Mouse (Mus musculus): ENCODE data around the gene Opcml. TPM values are rescaled to one million over a fixed set of nuclear protein-coding genes. Genes with fewer than 3 reads are reported as not detected.

The Opcml gene
- polyA plus RNA-seq, 1 experiment from 2014 or later, result 36.5 TPM

DNA sequence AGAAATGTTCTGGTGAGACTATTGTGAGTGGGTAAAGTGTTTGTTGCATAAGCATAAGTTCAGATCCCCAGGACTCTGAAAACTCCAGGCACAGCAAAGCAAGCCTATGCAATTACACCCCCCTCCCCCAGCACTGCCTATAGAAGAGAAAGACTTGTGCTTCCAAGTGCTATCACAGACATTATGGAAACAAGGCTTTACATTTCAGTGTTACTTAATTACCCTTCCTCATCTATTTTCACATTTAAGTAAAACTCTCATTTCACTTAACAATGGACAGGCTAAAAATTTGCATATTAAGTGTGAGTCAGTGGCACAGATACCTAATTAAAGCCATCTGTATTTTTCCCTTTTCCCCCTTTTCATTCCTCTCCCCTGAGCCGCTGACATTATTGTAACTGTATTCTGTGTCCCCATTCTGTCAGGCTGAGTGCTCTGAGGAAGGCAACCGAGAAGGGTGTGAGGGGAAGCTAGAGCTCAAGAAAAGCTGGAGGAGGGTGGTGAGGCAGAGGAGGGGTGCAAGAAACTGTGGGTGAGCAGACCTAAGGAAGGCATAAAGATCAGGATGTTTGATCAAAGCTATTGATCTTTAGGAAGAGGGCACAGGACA, 1055.5 kb downstream of the Opcml start:
- no peak for ATAC-seq (ENCODE audit: low FRiP score, low TSS enrichment)
- no peak overlapping the region for H3K27ac ChIP-seq (replicated peaks; ENCODE audit: low read depth, low read length)
- WGBS, result 53% methylated on average over 2 of the region's 2 CpGs

DNA sequence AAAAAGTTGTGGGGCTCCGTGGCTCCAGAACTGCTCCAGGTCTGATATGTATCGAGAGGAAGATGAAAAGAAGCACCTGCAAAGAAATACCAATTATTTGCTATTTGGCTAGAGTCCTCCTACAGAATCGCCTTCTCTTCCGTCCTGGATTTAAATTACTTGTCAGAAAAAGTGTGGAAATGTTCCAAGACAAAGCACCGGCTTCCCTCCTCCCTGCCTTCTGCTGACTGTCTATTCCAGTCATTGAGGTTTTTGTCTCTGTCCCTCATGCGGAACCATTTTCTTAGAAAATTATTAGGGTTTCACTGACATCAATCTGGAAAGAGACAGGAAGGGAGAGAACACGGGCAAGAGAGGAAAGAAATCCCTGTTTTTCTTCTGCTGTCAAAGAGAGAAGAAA, 1065.3 kb downstream of the Opcml start:
- ATAC-seq (ENCODE audit: low FRiP score, low TSS enrichment), result no peak
- no peaks in the 10 kb centered on the region for H3K27me3 ChIP-seq (ENCODE audit: control insufficient read depth, insufficient read depth, low read length)
- no peaks in the 10 kb centered on the region for H3K9me3 ChIP-seq (ENCODE audit: control insufficient read depth, low read length)
- H3K27ac ChIP-seq (replicated peaks; ENCODE audit: low read depth, low read length), result no peak overlapping the region
- no peaks in the 10 kb centered on the region for H3K36me3 ChIP-seq (ENCODE audit: control insufficient read depth, insufficient read depth, low read length)
- H3K4me2 ChIP-seq (ENCODE audit: low read length), result no peak overlapping the region
- H3K4me3 ChIP-seq (replicated peaks; ENCODE audit: low read depth, low read length), result no peak overlapping the region
- no peak overlapping the region for H3K9ac ChIP-seq (replicated peaks; ENCODE audit: low read length)
- no peak for DNase-seq
- no peaks in the 10 kb centered on the region for H3K4me1 ChIP-seq (ENCODE audit: control insufficient read depth, insufficient read depth, low read length)
- WGBS, result 72% methylated on average over 7 of the region's 7 CpGs

More for the DNA sequence above, 1055.5 kb downstream of the Opcml start:
- Histone ChIP-seq H3K4me1 (ENCODE audit: control insufficient read depth, insufficient read depth, low read length) (0 out of 2 replicates have a peak, but pooled peaks cover 2% of the 10 kb centered on the region), H3K9ac (replicated peaks; ENCODE audit: low read length) (no peak overlapping the region), H3K4me3 (replicated peaks; ENCODE audit: low read depth, low read length) (no peak overlapping the region), H3K36me3 (ENCODE audit: control insufficient read depth, insufficient read depth, low read length) (no peaks in the 10 kb centered on the region), H3K9me3 (ENCODE audit: control insufficient read depth, low read length) (no peaks in the 10 kb centered on the region), H3K4me2 (ENCODE audit: low read length) (no peak overlapping the region), H3K27me3 (ENCODE audit: control insufficient read depth, insufficient read depth, low read length) (no peaks in the 10 kb centered on the region)
- no peak for DNase-seq

DNA sequence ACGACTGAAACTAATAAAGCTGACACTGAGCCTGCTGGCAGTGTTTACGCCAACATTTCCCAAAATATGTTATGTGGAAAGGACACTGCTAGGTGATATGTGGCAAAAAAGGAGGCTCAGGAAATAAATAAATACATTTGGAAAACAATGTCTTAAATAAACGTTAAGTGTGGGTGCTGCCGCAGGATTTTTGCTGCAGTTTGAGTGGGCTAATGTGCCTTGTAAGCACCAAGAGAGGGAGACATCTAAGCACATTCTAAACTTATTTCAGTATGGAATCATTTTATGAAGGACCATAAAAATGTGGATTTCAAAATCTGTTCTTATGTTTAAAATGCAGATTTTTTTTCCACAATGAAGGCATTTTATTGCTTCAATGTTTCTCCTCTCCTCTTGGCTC, 1071.4 kb downstream of the Opcml start:
- 91% methylated on average over 4 of the region's 4 CpGs for WGBS
- H3K27ac ChIP-seq (replicated peaks; ENCODE audit: low read depth, low read length), result no peak overlapping the region
- H3K4me3 ChIP-seq (replicated peaks; ENCODE audit: low read depth, low read length), result no peak overlapping the region
- ATAC-seq (ENCODE audit: low FRiP score, low TSS enrichment) (no peak), DNase-seq (no peak)
- no peak overlapping the region for H3K4me2 ChIP-seq (ENCODE audit: low read length)
- no peaks in the 10 kb centered on the region for H3K27me3 ChIP-seq (ENCODE audit: control insufficient read depth, insufficient read depth, low read length)
- H3K9me3 ChIP-seq (ENCODE audit: control insufficient read depth, low read length), result no peaks in the 10 kb centered on the region
- H3K36me3 ChIP-seq (ENCODE audit: control insufficient read depth, insufficient read depth, low read length), result no peaks in the 10 kb centered on the region
- H3K4me1 ChIP-seq (ENCODE audit: control insufficient read depth, insufficient read depth, low read length), result no peaks in the 10 kb centered on the region
- H3K9ac ChIP-seq (replicated peaks; ENCODE audit: low read length), result no peak overlapping the region

DNA sequence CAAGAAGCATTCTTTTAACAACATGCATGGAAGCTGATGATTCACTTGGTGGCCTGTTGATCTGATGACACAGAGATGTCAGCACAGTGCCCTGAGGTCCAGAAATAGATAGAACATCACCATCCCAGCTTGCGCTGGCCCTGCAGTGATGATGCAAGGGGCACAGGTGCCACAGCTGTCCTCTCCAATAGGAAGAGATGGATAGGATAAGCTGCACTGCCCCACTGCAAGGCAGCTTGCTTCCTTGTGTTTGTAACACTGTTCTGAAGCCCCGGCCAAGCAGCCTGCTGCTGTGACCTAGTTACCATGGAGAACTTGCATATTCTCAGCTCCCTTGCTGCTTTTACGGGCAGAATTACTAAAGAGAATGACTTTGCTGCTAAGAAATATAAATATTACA, 1076.7 kb downstream of the Opcml start:
- Histone ChIP-seq H3K4me1 (ENCODE audit: control insufficient read depth, insufficient read depth, low read length) (no peaks in the 10 kb centered on the region), H3K9ac (replicated peaks; ENCODE audit: low read length) (no peak overlapping the region), H3K4me3 (replicated peaks; ENCODE audit: low read depth, low read length) (no peak overlapping the region), H3K9me3 (ENCODE audit: control insufficient read depth, low read length) (no peaks in the 10 kb centered on the region), H3K27ac (replicated peaks; ENCODE audit: low read depth, low read length) (no peak overlapping the region), H3K4me2 (ENCODE audit: low read length) (no peak overlapping the region), H3K27me3 (ENCODE audit: control insufficient read depth, insufficient read depth, low read length) (no peaks in the 10 kb centered on the region), H3K36me3 (ENCODE audit: control insufficient read depth, insufficient read depth, low read length) (no peaks in the 10 kb centered on the region)
- DNase-seq, result peak; percentile 27
- 79% methylated on average over 3 of the region's 3 CpGs for WGBS
- ATAC-seq (ENCODE audit: low FRiP score, low TSS enrichment), result no peak

DNA sequence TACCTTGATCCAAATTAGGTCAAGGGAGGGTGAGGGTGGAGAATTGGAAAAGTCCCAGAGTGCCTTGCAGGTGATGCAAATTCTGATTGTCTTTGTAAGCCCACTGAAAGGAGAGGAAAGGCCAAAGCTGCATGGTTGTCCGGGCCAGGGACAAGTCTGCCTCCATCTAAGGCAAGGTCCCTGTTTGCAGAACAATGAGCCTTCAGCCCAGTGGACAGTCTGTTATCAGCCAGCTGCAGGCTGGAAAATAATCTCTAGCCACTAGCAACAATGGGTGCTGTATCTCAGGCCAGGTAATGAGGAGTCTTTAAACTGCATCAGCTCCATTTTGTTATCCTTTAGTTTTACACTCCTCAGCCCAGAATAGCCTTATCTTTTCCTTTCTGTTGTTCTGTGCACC, 1079.9 kb downstream of the Opcml start:
- ATAC-seq (ENCODE audit: low FRiP score, low TSS enrichment) (no peak), DNase-seq (no peak)
- Histone ChIP-seq H3K27ac (replicated peaks; ENCODE audit: low read depth, low read length) (no peak overlapping the region), H3K9me3 (ENCODE audit: control insufficient read depth, low read length) (no peaks in the 10 kb centered on the region), H3K4me2 (ENCODE audit: low read length) (no peak overlapping the region), H3K36me3 (ENCODE audit: control insufficient read depth, insufficient read depth, low read length) (no peaks in the 10 kb centered on the region), H3K4me3 (replicated peaks; ENCODE audit: low read depth, low read length) (no peak overlapping the region), H3K27me3 (ENCODE audit: control insufficient read depth, insufficient read depth, low read length) (no peaks in the 10 kb centered on the region), H3K9ac (replicated peaks; ENCODE audit: low read length) (no peak overlapping the region), H3K4me1 (ENCODE audit: control insufficient read depth, insufficient read depth, low read length) (no peaks in the 10 kb centered on the region)
- WGBS, result 39% methylated on average over 1 of the region's 1 CpGs

DNA sequence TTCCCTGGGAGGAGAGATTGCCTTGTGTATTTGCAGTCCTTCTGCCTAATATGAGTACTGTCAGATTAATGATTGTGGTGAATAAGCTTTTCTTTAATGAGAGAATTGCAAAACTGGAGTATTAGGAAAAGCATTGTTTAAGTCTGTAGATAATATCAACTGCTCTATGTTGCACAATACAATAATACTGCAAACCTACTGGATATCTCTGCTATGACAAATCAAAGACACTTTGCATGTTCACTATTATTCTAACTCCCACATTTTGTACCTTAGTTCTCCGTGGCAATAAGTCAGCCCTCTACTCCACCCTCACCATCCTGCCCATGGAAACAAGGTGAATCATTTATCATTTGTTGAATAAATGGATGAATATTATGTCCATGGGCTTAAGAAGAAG, 1092.0 kb downstream of the Opcml start:
- no peaks in the 10 kb centered on the region for H3K9me3 ChIP-seq (ENCODE audit: control insufficient read depth, low read length)
- 71% methylated on average over 1 of the region's 1 CpGs for WGBS
- H3K27ac ChIP-seq (replicated peaks; ENCODE audit: low read depth, low read length), result no peak overlapping the region
- H3K4me3 ChIP-seq (replicated peaks; ENCODE audit: low read depth, low read length), result no peak overlapping the region
- DNase-seq (no peak), ATAC-seq (ENCODE audit: low FRiP score, low TSS enrichment) (no peak)
- H3K4me2 ChIP-seq (ENCODE audit: low read length), result no peak overlapping the region
- no peak overlapping the region for H3K9ac ChIP-seq (replicated peaks; ENCODE audit: low read length)
- H3K36me3 ChIP-seq (ENCODE audit: control insufficient read depth, insufficient read depth, low read length), result no peaks in the 10 kb centered on the region
- H3K4me1 ChIP-seq (ENCODE audit: control insufficient read depth, insufficient read depth, low read length), result no peaks in the 10 kb centered on the region
- no peaks in the 10 kb centered on the region for H3K27me3 ChIP-seq (ENCODE audit: control insufficient read depth, insufficient read depth, low read length)

DNA sequence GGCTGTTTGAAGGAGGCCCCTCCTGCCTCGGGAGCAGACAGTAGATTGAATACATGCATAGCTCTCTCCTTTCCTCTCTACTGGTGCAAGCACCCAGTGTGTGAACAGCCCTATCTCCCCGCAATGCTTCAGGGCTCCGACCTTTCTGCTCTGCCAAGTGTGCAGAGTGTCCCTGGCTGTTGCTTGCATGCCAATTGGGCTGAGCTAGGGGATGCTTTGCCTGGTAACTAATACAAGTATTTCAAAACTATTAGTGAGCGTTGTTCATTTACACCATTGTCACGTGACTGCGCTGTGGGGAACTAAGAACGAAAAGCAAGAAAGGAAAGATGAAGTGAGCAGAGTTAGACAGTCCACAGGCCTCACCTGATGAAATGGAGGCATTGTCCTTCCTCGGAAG, 1101.0 kb downstream of the Opcml start:
- Histone ChIP-seq H3K27me3 (ENCODE audit: control insufficient read depth, insufficient read depth, low read length) (no peaks in the 10 kb centered on the region), H3K27ac (replicated peaks; ENCODE audit: low read depth, low read length) (no peak overlapping the region), H3K4me3 (replicated peaks; ENCODE audit: low read depth, low read length) (no peak overlapping the region), H3K4me2 (ENCODE audit: low read length) (no peak overlapping the region), H3K36me3 (ENCODE audit: control insufficient read depth, insufficient read depth, low read length) (no peaks in the 10 kb centered on the region), H3K9ac (replicated peaks; ENCODE audit: low read length) (no peak overlapping the region), H3K4me1 (ENCODE audit: control insufficient read depth, insufficient read depth, low read length) (0 out of 2 replicates have a peak, but pooled peaks cover 3% of the 10 kb centered on the region), H3K9me3 (ENCODE audit: control insufficient read depth, low read length) (no peaks in the 10 kb centered on the region)
- WGBS, result 90% methylated on average over 8 of the region's 8 CpGs
- ATAC-seq (ENCODE audit: low FRiP score, low TSS enrichment), result no peak
- DNase-seq, result no peak

DNA sequence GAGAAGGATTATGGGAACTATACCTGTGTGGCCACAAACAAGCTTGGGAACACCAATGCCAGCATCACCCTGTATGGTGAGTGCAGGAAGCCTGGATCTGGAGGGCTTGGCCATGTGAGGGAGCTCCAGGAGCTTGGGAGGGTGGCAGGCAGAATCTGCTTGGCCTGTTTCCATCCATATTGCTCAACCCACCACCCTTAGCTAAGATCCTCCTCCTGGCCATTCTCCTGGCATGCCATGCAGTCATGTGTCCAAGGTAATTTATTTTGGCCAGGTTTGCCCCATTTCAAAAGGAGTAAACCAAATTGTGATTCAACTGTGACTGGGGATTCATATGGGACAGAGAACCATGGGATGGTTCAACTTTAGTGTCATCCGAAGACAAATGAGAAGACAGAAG, 1112.7 kb downstream of the Opcml start:
- ATAC-seq (ENCODE audit: low FRiP score, low TSS enrichment) (no peak), DNase-seq (no peak)
- Histone ChIP-seq H3K36me3 (ENCODE audit: control insufficient read depth, insufficient read depth, low read length) (no peaks in the 10 kb centered on the region), H3K4me2 (ENCODE audit: low read length) (no peak overlapping the region), H3K4me3 (replicated peaks; ENCODE audit: low read depth, low read length) (no peak overlapping the region), H3K9me3 (ENCODE audit: control insufficient read depth, low read length) (no peaks in the 10 kb centered on the region), H3K27ac (replicated peaks; ENCODE audit: low read depth, low read length) (no peak overlapping the region), H3K9ac (replicated peaks; ENCODE audit: low read length) (no peak overlapping the region), H3K27me3 (ENCODE audit: control insufficient read depth, insufficient read depth, low read length) (no peaks in the 10 kb centered on the region), H3K4me1 (ENCODE audit: control insufficient read depth, insufficient read depth, low read length) (no peaks in the 10 kb centered on the region)
- WGBS, result 95% methylated on average over 1 of the region's 1 CpGs

DNA sequence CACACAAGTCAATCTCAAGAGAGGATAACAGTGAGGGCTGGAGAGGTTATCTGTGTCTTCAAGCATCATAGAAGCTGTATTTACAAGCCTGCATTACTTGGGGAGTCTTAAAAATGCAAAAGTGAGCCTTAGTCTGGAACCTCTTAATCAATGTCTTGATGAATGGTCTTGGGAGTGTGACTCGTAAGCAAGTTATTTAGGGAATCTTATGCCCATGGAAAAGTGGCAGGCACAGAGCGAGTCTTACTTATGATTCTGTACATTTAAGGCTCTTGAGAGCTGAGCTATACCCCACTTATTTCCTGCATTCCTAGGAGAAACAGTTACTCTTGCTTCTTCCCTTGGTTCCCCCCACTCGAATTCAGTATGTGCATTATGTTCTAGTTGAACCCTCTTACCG, 1119.2 kb downstream of the Opcml start:
- H3K4me3 ChIP-seq (replicated peaks; ENCODE audit: low read depth, low read length), result no peak overlapping the region
- H3K27ac ChIP-seq (replicated peaks; ENCODE audit: low read depth, low read length), result no peak overlapping the region
- ATAC-seq (ENCODE audit: low FRiP score, low TSS enrichment), result no peak
- no peaks in the 10 kb centered on the region for H3K4me1 ChIP-seq (ENCODE audit: control insufficient read depth, insufficient read depth, low read length)
- no peaks in the 10 kb centered on the region for H3K27me3 ChIP-seq (ENCODE audit: control insufficient read depth, insufficient read depth, low read length)
- H3K36me3 ChIP-seq (ENCODE audit: control insufficient read depth, insufficient read depth, low read length), result no peaks in the 10 kb centered on the region
- no peaks in the 10 kb centered on the region for H3K9me3 ChIP-seq (ENCODE audit: control insufficient read depth, low read length)
- WGBS, result 92% methylated on average over 4 of the region's 4 CpGs
- DNase-seq, result no peak
- no peak overlapping the region for H3K4me2 ChIP-seq (ENCODE audit: low read length)
- no peak overlapping the region for H3K9ac ChIP-seq (replicated peaks; ENCODE audit: low read length)
